Mouse (Mus musculus) right cerebral cortex, adult 2 months (tissue): ENCODE measurements around the gene Gpld1.
"Not testable (repeated sequence)": the region's sequence is repeated elsewhere in the genome, so short reads cannot be mapped to it uniquely, and the experiment has no call there.

Experiments used
- DNase-seq, 2 experiments: peaks; one replicate each; pipeline ENCODE4 v3.0.0; 2021 to 2022; ENCODE audit warnings: low spot score in 2 of 2

Gene Gpld1

GRCm38 (mm10) chr13:24947158-24947557 is 4.2 kb downstream of the Gpld1 start:
- DNase-seq: no peak

- DNase-seq: no peak
Measured at GRCm38 (mm10) chr13:24948870-24949269, 5.9 kb downstream of the Gpld1 start.

GRCm38 (mm10) chr13:24952659-24953058 is 9.7 kb downstream of the Gpld1 start:
- no peak for DNase-seq

- no peak for DNase-seq
Measured at GRCm38 (mm10) chr13:24955091-24955490, 12.1 kb downstream of the Gpld1 start.

- DNase-seq: no peak
Measured at GRCm38 (mm10) chr13:24955500-24955899, 12.5 kb downstream of the Gpld1 start.

- DNase-seq: no peak
Measured at GRCm38 (mm10) chr13:24958671-24959070, 15.7 kb downstream of the Gpld1 start.

- DNase-seq: no peak
Measured at GRCm38 (mm10) chr13:24960084-24960483, 17.1 kb downstream of the Gpld1 start.

GRCm38 (mm10) chr13:24962119-24962518 is 19.2 kb downstream of the Gpld1 start:
- no peak for DNase-seq

GRCm38 (mm10) chr13:24965130-24965845 is 22.3 kb downstream of the Gpld1 start:
- no peak for DNase-seq

GRCm38 (mm10) chr13:24965846-24966201 is 22.9 kb downstream of the Gpld1 start:
- no peak for DNase-seq

- DNase-seq: not testable (repeated sequence)
Measured at GRCm38 (mm10) chr13:24971776-24972175, 28.8 kb downstream of the Gpld1 start.

GRCm38 (mm10) chr13:24976384-24976783 is 33.4 kb downstream of the Gpld1 start:
- peak; percentile 38 to 55 for DNase-seq

GRCm38 (mm10) chr13:24977820-24978342 is 34.9 kb downstream of the Gpld1 start:
- no peak for DNase-seq

- DNase-seq: no peak
Measured at GRCm38 (mm10) chr13:24981031-24981430, 38.1 kb downstream of the Gpld1 start.

GRCm38 (mm10) chr13:24985435-24985834 is 42.5 kb downstream of the Gpld1 start:
- DNase-seq: no peak

- DNase-seq: peak; percentile 64 to 66
Measured at GRCm38 (mm10) chr13:24988391-24988790, 45.4 kb downstream of the Gpld1 start.

- DNase-seq: no peak
Measured at GRCm38 (mm10) chr13:24989006-24989405, 46.1 kb downstream of the Gpld1 start.

GRCm38 (mm10) chr13:24993160-24993559 is 50.2 kb downstream of the Gpld1 start:
- no peak for DNase-seq

- DNase-seq: no peak
Measured at GRCm38 (mm10) chr13:24999538-24999937, 56.6 kb downstream of the Gpld1 start.

- no peak for DNase-seq
Measured at GRCm38 (mm10) chr13:25002965-25003364, 60.0 kb downstream of the Gpld1 start.

GRCm38 (mm10) chr13:25007115-25007514 is 64.2 kb downstream of the Gpld1 start:
- DNase-seq: peak; percentile 61 to 70

GRCm38 (mm10) chr13:25018316-25018715 is 75.4 kb downstream of the Gpld1 start:
- DNase-seq: no peak

GRCm38 (mm10) chr13:25019793-25020539 is 77.0 kb downstream of the Gpld1 start, which contains the start of gene Mrs2:
Gene Mrs2 (minus strand): TSS chr13:25020379.
- DNase-seq: peak; percentile 79 to 83
